Mouse (Mus musculus) erythroblast, embryonic 14.5 days (primary cell): ENCODE measurements around the gene Ticrr.

Source experiments
- GATA1 ChIP-seq: IDR thresholded peaks from 2 replicates; pipeline ENCODE4 v1.6.1; 2012; ENCODE audit warnings: low read length, inconsistent platforms, mixed read lengths
- TAL1 ChIP-seq: IDR thresholded peaks from 3 replicates; pipeline ENCODE4 v1.6.1; 2012; ENCODE audit warnings: low read length, inconsistent platforms, mixed read lengths

DNA sequence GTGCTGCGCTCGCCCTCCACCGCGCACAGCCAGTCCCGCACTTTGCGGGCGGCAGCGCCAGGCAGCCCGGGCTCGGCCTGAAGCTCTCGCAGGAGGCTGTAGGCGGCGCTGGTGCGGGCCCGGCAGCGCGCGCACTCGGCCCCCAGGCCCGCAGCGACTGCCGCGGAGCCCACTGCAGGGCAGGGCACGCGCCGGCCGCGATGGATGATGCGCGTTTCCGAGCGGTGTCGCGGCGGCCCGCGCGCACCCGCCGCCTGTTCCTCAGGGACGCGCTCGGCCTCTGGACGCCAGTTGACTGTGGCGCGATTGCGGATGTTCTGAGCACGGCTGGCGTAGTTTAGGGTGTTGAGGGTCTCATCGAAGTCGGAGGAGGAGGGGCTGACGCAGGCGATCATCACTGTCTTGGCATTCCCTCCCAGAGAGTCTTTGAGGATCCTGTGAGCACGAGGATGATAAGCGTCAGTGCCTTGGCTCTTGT, 50.2 kb downstream of the Ticrr start:
- no peak for TF ChIP-seq TAL1
- TF ChIP-seq GATA1, result no peak
